14 mouse cellular contexts compared by ENCODE assay signal in genomic region chr6:66197990-66198389, GRCm38 (mm10).
DNase-seq lines count a peak whose midpoint lies in the region; ATAC-seq lines count a peak whose summit lies in the region.
"Had no signal": no experiment of that assay in that cellular context is flagged by ENCODE, and none has a peak within 500 bp of the region (broad histone marks: within the 10 kb centered on the region; RNA-seq: fewer than 3 reads in every experiment).

No protein-coding gene starts in this region.

- no peak overlapping the region for H3K27ac ChIP-seq in hindbrain, embryonic 11.5 days (ENCODE audit: low read depth, low read length)
- no peak overlapping the region for H3K27ac ChIP-seq in hindbrain, embryonic 16.5 days (ENCODE audit: low read depth, low read length)
- no peak overlapping the region for H3K27ac ChIP-seq in intestine, embryonic 15.5 days
- H3K27ac ChIP-seq: limb, embryonic 13.5 days; liver, embryonic 15.5 days had no signal

- no peak for DNase-seq in hindbrain, embryonic 11.5 days (ENCODE audit: low spot score)
- DNase-seq in right cerebral cortex, postnatal 10 days (ENCODE audit: low spot score in 2 of 2): peak; percentile 18 to 38
- no peak for DNase-seq in right cerebral cortex, postnatal 36 days (ENCODE audit: low spot score in 2 of 2)
- peak; percentile 2 for DNase-seq in lung, postnatal 25 days (ENCODE audit: low spot score)
- DNase-seq in telencephalon, adult 2 months (ENCODE audit: low read depth, low spot score): peak; percentile 8
- DNase-seq in heart, postnatal 4 days: no peak
- DNase-seq: cerebellum, adult 2 months; heart, adult 18-20 months; kidney, adult 9 months; thymus, adult 2 months had no signal

- no peaks in the 10 kb centered on the region for H3K4me1 ChIP-seq in hindbrain, embryonic 11.5 days (replicated peaks; ENCODE audit: control insufficient read depth, insufficient read depth, low read length)
- H3K4me1 ChIP-seq in hindbrain, embryonic 16.5 days (ENCODE audit: control insufficient read depth, insufficient read depth, low read depth, low read length): peaks cover 2% of the 10 kb centered on the region; the same call in 1 of the 2 replicates
- peaks cover 5% of the 10 kb centered on the region; the same call in 1 of the 2 replicates for H3K4me1 ChIP-seq in intestine, embryonic 15.5 days (replicated peaks)
- H3K4me1 ChIP-seq: liver, embryonic 15.5 days had no signal

- WGBS in hindbrain, embryonic 11.5 days: 82% methylated on average over 1 of the region's 1 CpGs
- WGBS in hindbrain, embryonic 16.5 days: 81% methylated on average over 1 of the region's 1 CpGs
- WGBS in intestine, embryonic 15.5 days: 68% methylated on average over 1 of the region's 1 CpGs

- ATAC-seq in hindbrain, embryonic 11.5 days (ENCODE audit: low FRiP score): peak; percentile 77; the same call in 1 of the 2 replicates
- no peak for ATAC-seq in hindbrain, embryonic 16.5 days
- no peak for ATAC-seq in intestine, embryonic 15.5 days

- H3K4me3 ChIP-seq in hindbrain, embryonic 11.5 days (ENCODE audit: low read depth, low read length): no peak overlapping the region
- no peak overlapping the region for H3K4me3 ChIP-seq in hindbrain, embryonic 16.5 days (ENCODE audit: low read length)
- no peak overlapping the region for H3K4me3 ChIP-seq in intestine, embryonic 15.5 days (replicated peaks)
- H3K4me3 ChIP-seq: limb, embryonic 13.5 days; liver, embryonic 15.5 days had no signal

- H3K36me3 ChIP-seq in hindbrain, embryonic 11.5 days (ENCODE audit: control insufficient read depth, insufficient read depth, low read length): no peaks in the 10 kb centered on the region
- no peaks in the 10 kb centered on the region for H3K36me3 ChIP-seq in hindbrain, embryonic 16.5 days (ENCODE audit: control insufficient read depth, insufficient read depth, low read length)
- no peaks in the 10 kb centered on the region for H3K36me3 ChIP-seq in intestine, embryonic 15.5 days
- H3K36me3 ChIP-seq: limb, embryonic 13.5 days; liver, embryonic 15.5 days had no signal

- no peak overlapping the region for H3K9ac ChIP-seq in hindbrain, embryonic 11.5 days (ENCODE audit: low read depth, low read length)
- H3K9ac ChIP-seq in hindbrain, embryonic 16.5 days (ENCODE audit: low read depth, low read length): no peak overlapping the region
- H3K9ac ChIP-seq in intestine, embryonic 15.5 days: no peak overlapping the region
- H3K9ac ChIP-seq: limb, embryonic 13.5 days; liver, embryonic 15.5 days had no signal

- no peak overlapping the region for H3K4me2 ChIP-seq in hindbrain, embryonic 11.5 days (replicated peaks; ENCODE audit: low read depth, low read length)
- no peak overlapping the region for H3K4me2 ChIP-seq in hindbrain, embryonic 16.5 days (ENCODE audit: low read length)
- no peak overlapping the region for H3K4me2 ChIP-seq in intestine, embryonic 15.5 days (replicated peaks)
- H3K4me2 ChIP-seq: limb, embryonic 13.5 days; liver, embryonic 15.5 days had no signal

- H3K27me3 ChIP-seq in hindbrain, embryonic 11.5 days (ENCODE audit: control insufficient read depth, insufficient read depth, low read length): no peaks in the 10 kb centered on the region
- no peaks in the 10 kb centered on the region; the same call in 1 of the 2 replicates for H3K27me3 ChIP-seq in hindbrain, embryonic 16.5 days (replicated peaks; ENCODE audit: control insufficient read depth, insufficient read depth, low read length)
- no peaks in the 10 kb centered on the region for H3K27me3 ChIP-seq in intestine, embryonic 15.5 days (replicated peaks)
- H3K27me3 ChIP-seq: limb, embryonic 13.5 days; liver, embryonic 15.5 days had no signal

- no peaks in the 10 kb centered on the region for H3K9me3 ChIP-seq in hindbrain, embryonic 11.5 days (ENCODE audit: control insufficient read depth, low read length)
- H3K9me3 ChIP-seq in hindbrain, embryonic 16.5 days (ENCODE audit: control insufficient read depth, low read length): no peaks in the 10 kb centered on the region
- no peaks in the 10 kb centered on the region for H3K9me3 ChIP-seq in intestine, embryonic 15.5 days
- H3K9me3 ChIP-seq: limb, embryonic 13.5 days; liver, embryonic 15.5 days had no signal

Comparison
In these comparisons a context has a peak if more than half of its experiments do, and no peak if none do; other contexts are left out.
1. DNase-seq: peak in right cerebral cortex, postnatal 10 days (2 of 2), lung, postnatal 25 days (single experiment) and telencephalon, adult 2 months (single experiment); none in hindbrain, embryonic 11.5 days (single experiment), right cerebral cortex, postnatal 36 days (0 of 2) and heart, postnatal 4 days (single experiment).